In the genomic region with DNA sequence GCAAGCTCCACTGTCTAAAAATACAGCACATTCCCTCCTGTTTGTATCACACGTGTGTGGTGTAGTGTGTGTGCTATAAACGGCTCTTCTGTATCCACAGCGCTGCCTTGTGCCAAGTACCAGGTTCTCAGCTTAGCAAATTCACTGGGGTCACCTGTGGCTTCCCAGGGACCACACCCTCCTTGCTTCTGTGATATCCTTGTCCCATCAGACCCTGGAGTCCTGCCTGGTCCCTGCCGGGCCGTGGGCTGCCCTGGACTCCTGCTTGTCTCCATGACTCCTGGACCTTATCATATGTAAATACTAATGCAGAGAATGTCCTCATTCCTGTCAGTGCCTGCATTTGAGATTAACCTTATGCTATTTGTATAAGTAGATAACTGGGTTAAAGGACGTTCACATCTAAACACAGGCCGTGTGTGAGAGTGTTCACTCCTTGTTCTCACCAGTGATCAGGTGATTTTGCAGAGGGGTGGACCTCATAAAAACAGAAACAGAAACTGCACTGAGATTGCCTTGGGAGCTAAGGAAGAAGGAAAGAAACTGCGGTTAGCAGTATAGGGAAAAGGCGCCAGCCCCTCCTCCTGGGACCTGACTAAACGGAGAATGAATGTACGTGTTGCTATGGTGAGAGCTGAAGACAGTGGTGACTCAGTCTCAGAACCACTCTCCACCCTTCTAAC, we compare ENCODE assay signal across 19 mouse cellular contexts. TPM values are rescaled to one million over a fixed set of nuclear protein-coding genes. Genes with fewer than 3 reads are reported as not detected.
DNase-seq lines count a peak whose midpoint lies in the region; ATAC-seq and TF ChIP-seq lines count a peak whose summit lies in the region.
"Not testable (repeated sequence)": the region's sequence is repeated elsewhere in the genome, so short reads cannot be mapped to it uniquely, and the experiment has no call there.
"Had no signal": no experiment of that assay in that cellular context is flagged by ENCODE, and none has a peak within 500 bp of the region (broad histone marks: within the 10 kb centered on the region; RNA-seq: fewer than 3 reads in every experiment).

No protein-coding gene starts in this region.

- H3K27me3 ChIP-seq in Patski; heart, embryonic 11.5 days (ENCODE audit: control insufficient read depth, insufficient read depth, low read length); intestine, embryonic 14.5 days (replicated peaks; ENCODE audit: control insufficient read depth, insufficient read depth, low read length); liver, adult 2 months (ENCODE audit: control insufficient read depth, insufficient read depth, low read length); lung, postnatal 0 days (replicated peaks; ENCODE audit: insufficient read depth, low read length); small intestine, adult 2 months (ENCODE audit: control insufficient read depth, insufficient read depth, low read length): not testable (repeated sequence)

- 30% methylated on average over 11 of the region's 11 CpGs for WGBS in heart, embryonic 11.5 days (ENCODE audit: insufficient replicate concordance)
- WGBS in intestine, embryonic 14.5 days = 32% methylated on average over 11 of the region's 11 CpGs
- WGBS in liver, adult 2 months = 14% methylated on average over 11 of the region's 11 CpGs
- WGBS in lung, postnatal 0 days = 29% methylated on average over 11 of the region's 11 CpGs
- 22% methylated on average over 11 of the region's 11 CpGs for WGBS in small intestine, adult 2 months

- TF ChIP-seq POLR2A in embryonic fibroblast, embryonic 13.5 days (IDR thresholded peaks at IDR 0.05; ENCODE audit: low read depth, low read length) = peak; percentile 45
- not testable (repeated sequence) for TF ChIP-seq POLR2A in liver, adult 2 months (IDR thresholded peaks at IDR 0.05; ENCODE audit: extremely low read depth, insufficient read depth, low read length); small intestine, adult 2 months (IDR thresholded peaks at IDR 0.05; ENCODE audit: low read depth, low read length)

- not testable (repeated sequence) for H3K4me1 ChIP-seq in embryonic fibroblast, embryonic 13.5 days (ENCODE audit: control insufficient read depth, insufficient read depth, low read length); heart, embryonic 11.5 days (ENCODE audit: control insufficient read depth, insufficient read depth, low read length); intestine, embryonic 14.5 days (replicated peaks; ENCODE audit: control insufficient read depth, insufficient read depth, low read length); lung, postnatal 0 days (ENCODE audit: insufficient read depth, low read depth, low read length)
- peaks cover 14% of the 10 kb centered on the region for H3K4me1 ChIP-seq in liver, adult 2 months (ENCODE audit: control insufficient read depth, insufficient read depth, low read length)
- H3K4me1 ChIP-seq in small intestine, adult 2 months (ENCODE audit: control insufficient read depth, insufficient read depth, insufficient read length, low read length) = peaks cover 19% of the 10 kb centered on the region; the same call in 1 of the 2 replicates

- peak overlapping the region; percentile 93 for H3K27ac ChIP-seq in embryonic fibroblast, embryonic 13.5 days (ENCODE audit: insufficient read depth, low read length)
- H3K27ac ChIP-seq in heart, embryonic 11.5 days (ENCODE audit: low read depth, low read length); lung, postnatal 0 days (ENCODE audit: low read length): not testable (repeated sequence)
- H3K27ac ChIP-seq in intestine, embryonic 14.5 days (ENCODE audit: low read depth) = peak overlapping the region; percentile 64
- peak overlapping the region; percentile 59 for H3K27ac ChIP-seq in liver, adult 2 months (replicated peaks; ENCODE audit: insufficient read depth, low read depth, low read length)
- H3K27ac ChIP-seq in small intestine, adult 2 months (ENCODE audit: insufficient read depth, low read depth, low read length) = peak overlapping the region; percentile 90

- not testable (repeated sequence) for H3K36me3 ChIP-seq in heart, embryonic 11.5 days (ENCODE audit: control insufficient read depth, insufficient read depth, low read length); intestine, embryonic 14.5 days (ENCODE audit: control insufficient read depth, insufficient read depth, low read length); liver, adult 2 months (ENCODE audit: control insufficient read depth, insufficient read depth, low read length); lung, postnatal 0 days (ENCODE audit: insufficient read depth, low read length)
- peaks cover 11% of the 10 kb centered on the region for H3K36me3 ChIP-seq in small intestine, adult 2 months (ENCODE audit: control insufficient read depth, insufficient read depth, low read length)

- TF ChIP-seq EP300 in lung, postnatal 0 days (IDR thresholded peaks at IDR 0.05) = not testable (repeated sequence)

- not testable (repeated sequence) for H3K79me2 ChIP-seq in liver, adult 2 months (ENCODE audit: control insufficient read depth, insufficient read depth, low read length)

- H3K9ac ChIP-seq in heart, embryonic 11.5 days (ENCODE audit: low read depth, low read length); intestine, embryonic 14.5 days (ENCODE audit: low read length); lung, postnatal 0 days (replicated peaks; ENCODE audit: low read depth): not testable (repeated sequence)
- H3K9ac ChIP-seq in liver, adult 2 months (ENCODE audit: low read depth, low read length) = peak overlapping the region; percentile 63

- in situ Hi-C loops in Patski (cut with MboI; ENCODE audit: low pct_unique_long_range_greater_than_20kb) = not testable (repeated sequence)

- ATAC-seq in Patski = not testable (repeated sequence)
- ATAC-seq in heart, embryonic 11.5 days (replicated peaks; ENCODE audit: insufficient number of reproducible peaks, low FRiP score, low TSS enrichment) = peak; percentile 61
- peak; percentile 84 for ATAC-seq in intestine, embryonic 14.5 days (replicated peaks; ENCODE audit: low FRiP score, low TSS enrichment, low read depth)
- peak; percentile 78 for ATAC-seq in lung, postnatal 0 days

- not testable (repeated sequence) for H3K4me2 ChIP-seq in heart, embryonic 11.5 days; intestine, embryonic 14.5 days (ENCODE audit: low read length); lung, postnatal 0 days (replicated peaks; ENCODE audit: low read depth, low read length)

- H3K4me3 ChIP-seq in embryonic fibroblast, embryonic 13.5 days (ENCODE audit: insufficient read depth, low read length); heart, embryonic 11.5 days (ENCODE audit: low read depth, low read length); intestine, embryonic 14.5 days (ENCODE audit: low read depth, low read length); lung, postnatal 0 days (ENCODE audit: low read depth, low read length): not testable (repeated sequence)
- peak overlapping the region; percentile 60 for H3K4me3 ChIP-seq in liver, adult 2 months (ENCODE audit: insufficient read depth, low read depth, low read length)
- peak overlapping the region; percentile 63 for H3K4me3 ChIP-seq in small intestine, adult 2 months (ENCODE audit: low read depth, low read length)

- DNase-seq in Patski (ENCODE audit: low read depth, low spot score) = peak; percentile 6
- peak; percentile 61 for DNase-seq in intestine, embryonic 14.5 days (ENCODE audit: low spot score)
- peak; percentile 74 for DNase-seq in liver, adult 2 months (ENCODE audit: extremely low read depth, low read depth, low spot score)
- peak; percentile 57 for DNase-seq in lung, postnatal 0 days (ENCODE audit: low spot score)
- DNase-seq in yolk sac, embryonic 10.5 days (ENCODE audit: low spot score) = peak; percentile 69

- TF ChIP-seq CTCF in Patski (IDR thresholded peaks at IDR 0.05); embryonic fibroblast, embryonic 13.5 days (IDR thresholded peaks at IDR 0.05; ENCODE audit: borderline replicate concordance, insufficient read depth, low read length); liver, adult 2 months (IDR thresholded peaks at IDR 0.05; ENCODE audit: low read depth, low read length); lung, postnatal 0 days (IDR thresholded peaks at IDR 0.05); small intestine, adult 2 months (IDR thresholded peaks at IDR 0.05; ENCODE audit: extremely low read depth, insufficient read length, insufficient replicate concordance, low read depth, low read length): not testable (repeated sequence)

- not testable (repeated sequence) for H3K9me3 ChIP-seq in heart, embryonic 11.5 days (replicated peaks; ENCODE audit: control insufficient read depth, low read length); intestine, embryonic 14.5 days (ENCODE audit: control insufficient read depth, low read length); lung, postnatal 0 days (ENCODE audit: low read length)

- CTCF ChIA-PET in Patski (lab: Charles Lee) = interaction anchor here (0.8 kb wide), 1 partner anchor 343 kb away, joined by 3 read pairs; no protein-coding TSS in a partner anchor

- POLR2A ChIA-PET in Patski (lab: Charles Lee) = not testable (repeated sequence)

RNA-seq across cellular contexts. Expression of a gene that starts 1.3 kb away (rescaled TPM):
- not detected for polyA plus RNA-seq in Patski (2021)
- 0.76 and 1.3 TPM in 2 replicates for polyA plus RNA-seq in embryonic fibroblast, embryonic 13.5 days (2011; ENCODE audit: insufficient read length, low read depth, missing spikeins)
- 0.13 TPM in 1 of 2 replicates, not detected in the other for polyA plus RNA-seq in heart, embryonic 11.5 days (2014; fragmentation: Nextera tagmentation; extraction: Ambion mirVana)
- polyA plus RNA-seq in intestine, embryonic 14.5 days (2014; fragmentation: Nextera tagmentation; extraction: Ambion mirVana) = 8.9 and 9.7 TPM in 2 replicates
- total RNA-seq in liver, adult 2 months (2014; rRNA removed) = 104 and 121 TPM in 2 replicates
- polyA plus RNA-seq in liver, adult 2 months (2012; rRNA removed) = 89.7 and 93.2 TPM in 2 replicates
- 0.33 and 0.37 TPM in 2 replicates for polyA plus RNA-seq in lung, postnatal 0 days (2015; fragmentation: Nextera tagmentation; extraction: Ambion mirVana)
- 31.4 and 88.8 TPM in 2 replicates for polyA plus RNA-seq in small intestine, adult 2 months (2012; rRNA removed)
- total RNA-seq: hindbrain, postnatal 0 days; megakaryocyte-erythroid progenitor cell, adult 5-6 weeks; MEL had no signal
- polyA plus RNA-seq: brain, embryonic 14.5 days; CD4-positive, CD25-positive, alpha-beta regulatory T cell, adult 4 months; embryonic facial prominence, embryonic 10.5 days; hindbrain, postnatal 0 days; kidney, embryonic 14.5 days; limb, embryonic 11.5 days had no signal

RNA-seq across cellular contexts. Expression of a gene that starts 13.3 kb away (rescaled TPM):
- polyA plus RNA-seq in Patski (2021) = 0.12 TPM
- polyA plus RNA-seq in embryonic fibroblast, embryonic 13.5 days (2011; ENCODE audit: insufficient read length, low read depth, missing spikeins) = 3.9 and 5.5 TPM in 2 replicates
- 0.23 and 0.52 TPM in 2 replicates for polyA plus RNA-seq in heart, embryonic 11.5 days (2014; fragmentation: Nextera tagmentation; extraction: Ambion mirVana)
- polyA plus RNA-seq in intestine, embryonic 14.5 days (2014; fragmentation: Nextera tagmentation; extraction: Ambion mirVana) = 0.26 and 0.43 TPM in 2 replicates
- total RNA-seq in liver, adult 2 months (2014; rRNA removed) = 59.3 and 69.5 TPM in 2 replicates
- 44.3 and 80.3 TPM in 2 replicates for polyA plus RNA-seq in liver, adult 2 months (2012; rRNA removed)
- polyA plus RNA-seq in lung, postnatal 0 days (2015; fragmentation: Nextera tagmentation; extraction: Ambion mirVana) = 0.43 and 0.47 TPM in 2 replicates
- 41.6 and 153 TPM in 2 replicates for polyA plus RNA-seq in small intestine, adult 2 months (2012; rRNA removed)
- total RNA-seq: gastrocnemius, postnatal 4 days; layer of hippocampus, postnatal 36 days; MEL had no signal
- polyA plus RNA-seq: embryonic facial prominence, embryonic 10.5 days; kidney, embryonic 14.5 days; limb, embryonic 11.5 days had no signal

RNA-seq across cellular contexts. Expression of a gene that starts 49.7 kb away (rescaled TPM):
- polyA plus RNA-seq in Patski (2021) = not detected
- not detected in 2 replicates for polyA plus RNA-seq in embryonic fibroblast, embryonic 13.5 days (2011; ENCODE audit: insufficient read length, low read depth, missing spikeins)
- polyA plus RNA-seq in heart, embryonic 11.5 days (2014; fragmentation: Nextera tagmentation; extraction: Ambion mirVana) = not detected in 2 replicates
- 0.43 TPM in 1 of 2 replicates, not detected in the other for polyA plus RNA-seq in intestine, embryonic 14.5 days (2014; fragmentation: Nextera tagmentation; extraction: Ambion mirVana)
- total RNA-seq in liver, adult 2 months (2014; rRNA removed) = not detected in 2 replicates
- polyA plus RNA-seq in liver, adult 2 months (2012; rRNA removed) = not detected in 2 replicates
- polyA plus RNA-seq in lung, postnatal 0 days (2015; fragmentation: Nextera tagmentation; extraction: Ambion mirVana) = not detected in 2 replicates
- polyA plus RNA-seq in small intestine, adult 2 months (2012; rRNA removed) = 0.49 and 0.62 TPM in 2 replicates
- total RNA-seq: hindbrain, postnatal 0 days; layer of hippocampus, postnatal 36 days; MEL had no signal
- polyA plus RNA-seq: brain, embryonic 14.5 days; embryonic facial prominence, embryonic 10.5 days; hindbrain, postnatal 0 days; kidney, embryonic 14.5 days; limb, embryonic 11.5 days; neural tube, embryonic 13.5 days had no signal

Comparison
In these comparisons a context has a peak if more than half of its experiments do, and no peak if none do; other contexts are left out.
1. DNase-seq: peak in every context shown above with its lines; median percentile 74 in liver, adult 2 months; 69 in yolk sac, embryonic 10.5 days; 61 in intestine, embryonic 14.5 days; 57 in lung, postnatal 0 days; 6 in Patski.